Mouse (Mus musculus) layer of hippocampus, adult 18-20 months (tissue): ENCODE measurements around the gene Rabep2. TPM values are rescaled to one million over a fixed set of nuclear protein-coding genes. Genes with fewer than 3 reads are reported as not detected.
"Not testable (repeated sequence)": the region's sequence is repeated elsewhere in the genome, so short reads cannot be mapped to it uniquely, and the experiment has no call there.

Source experiments
- DNase-seq, 2 experiments: peaks; one replicate each; pipeline ENCODE4 v3.0.0; 2022; ENCODE audit warnings: low spot score in 2 of 2
- total RNA-seq, 2 experiments: library from RNA; stranded (reverse); gene quantifications; 2 replicates each; pipeline ENCODE4 v1.2.3; 2021

Gene Rabep2
- total RNA-seq, 2 experiments from 2014 or later = 14.2 to 15.2 TPM

- DNase-seq = no peak
These were observed 35.0 kb downstream of the Rabep2 start for GRCm38 (mm10) chr7:126463547-126463946.

GRCm38 (mm10) chr7:126464121-126464520 is 35.6 kb downstream of the Rabep2 start:
- DNase-seq = no peak

GRCm38 (mm10) chr7:126464836-126465235 is 36.3 kb downstream of the Rabep2 start:
- no peak for DNase-seq

- DNase-seq = no peak
These were observed 36.9 kb downstream of the Rabep2 start for GRCm38 (mm10) chr7:126465246-126466030.

GRCm38 (mm10) chr7:126466116-126466515 is 37.6 kb downstream of the Rabep2 start:
- no peak for DNase-seq

GRCm38 (mm10) chr7:126466707-126467106 is 38.1 kb downstream of the Rabep2 start:
- DNase-seq = no peak

- DNase-seq = peak in 1 of 2 experiments; percentile 36
These were observed 38.7 kb downstream of the Rabep2 start for GRCm38 (mm10) chr7:126467271-126467670.

- no peak for DNase-seq
These were observed 39.5 kb downstream of the Rabep2 start for GRCm38 (mm10) chr7:126467834-126468627.

GRCm38 (mm10) chr7:126470077-126470476 is 41.5 kb downstream of the Rabep2 start:
- DNase-seq = no peak

GRCm38 (mm10) chr7:126471361-126471760 is 42.8 kb downstream of the Rabep2 start:
- no peak for DNase-seq

- DNase-seq = no peak
These were observed 43.3 kb downstream of the Rabep2 start for GRCm38 (mm10) chr7:126471853-126472252.

- DNase-seq = no peak
These were observed 43.7 kb downstream of the Rabep2 start for GRCm38 (mm10) chr7:126472306-126472705.

- no peak for DNase-seq
These were observed 44.2 kb downstream of the Rabep2 start for GRCm38 (mm10) chr7:126472713-126473112.

- DNase-seq = no peak
These were observed 45.0 kb downstream of the Rabep2 start for GRCm38 (mm10) chr7:126473470-126474086.

GRCm38 (mm10) chr7:126474486-126474955 is 46.0 kb downstream of the Rabep2 start:
- peak in 1 of 2 experiments; percentile 22 for DNase-seq

- peak; percentile 88 to 90 for DNase-seq
These were observed 46.5 kb downstream of the Rabep2 start, which contains the start of gene Sh2b1 for GRCm38 (mm10) chr7:126474993-126475581. Gene Sh2b1, minus strand, starts transcription at chr7:126475424.

- DNase-seq = no peak
These were observed 53.1 kb downstream of the Rabep2 start for GRCm38 (mm10) chr7:126481699-126482098.

- DNase-seq = peak in 1 of 2 experiments; percentile 45
These were observed 53.9 kb downstream of the Rabep2 start for GRCm38 (mm10) chr7:126482392-126482871.

- DNase-seq = peak; percentile 97 to 99
These were observed 58.5 kb downstream of the Rabep2 start, which contains the start of gene Tufm for GRCm38 (mm10) chr7:126487052-126487483. Gene Tufm, plus strand, starts transcription at chr7:126487361.

- DNase-seq = not testable (repeated sequence)
These were observed 59.2 kb downstream of the Rabep2 start for GRCm38 (mm10) chr7:126487617-126488385.
